Mouse (Mus musculus): Measurements from ENCODE around the gene Slit3.

DNA sequence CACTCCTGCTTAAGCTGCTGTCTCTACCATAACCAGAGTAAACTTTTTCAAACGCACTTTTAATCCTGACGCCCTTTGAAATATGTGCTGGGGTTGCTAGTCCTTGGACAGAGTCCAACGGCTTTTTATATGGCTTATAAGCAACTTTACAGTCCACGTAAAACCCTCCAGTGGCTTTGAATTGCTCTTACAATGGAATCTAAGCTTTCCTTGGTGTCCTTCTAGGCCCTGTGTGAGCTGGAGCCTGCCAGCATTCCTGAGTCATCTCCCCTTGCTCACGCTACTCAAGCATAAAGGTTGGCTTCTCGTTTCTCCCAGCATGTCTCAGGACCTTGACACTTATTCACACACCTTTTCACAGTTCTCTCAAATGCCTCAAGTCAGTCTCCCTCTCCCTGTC lies 634.5 kb downstream of the Slit3 start:
- TF ChIP-seq GATA1 (IDR thresholded peaks at IDR 0.05; ENCODE audit: low read length), result no peak
- no peak for TF ChIP-seq TAL1 (IDR thresholded peaks at IDR 0.05; ENCODE audit: low read length)
